Mouse (Mus musculus) midbrain, postnatal 0 days (tissue): ENCODE measurements around the gene Zfp800. TPM values are rescaled to one million over a fixed set of nuclear protein-coding genes. Genes with fewer than 3 reads are reported as not detected.

Source experiments
- ATAC-seq: fragments of 200-750 bp; cut with Nextera tagmentation; 2 replicates; pipeline ENCODE4 v1.8.0; 2017; ENCODE audit warnings: moderate number of reproducible peaks, mild to moderate bottlenecking, moderate TSS enrichment, moderate library complexity; ENCODE audit not compliant: low FRiP score
- DNase-seq: peaks from one replicate; pipeline ENCODE4 v3.0.0-alpha.2; 2015; ENCODE audit warnings: low spot score
- H3K27ac ChIP-seq: fragments of 300-500 bp; sonication (generic); 2 replicates; pipeline ENCODE4 v1.5.1; 2014; ENCODE audit warnings: low read depth, mild to moderate bottlenecking, low read length, mixed read lengths
- H3K27me3 ChIP-seq: fragments of 300-500 bp; sonication (generic); 2 replicates; pipeline ENCODE4 v1.6.1; 2014; ENCODE audit warnings: low read length, control low read depth, mixed read lengths; ENCODE audit not compliant: insufficient read depth
- H3K36me3 ChIP-seq: fragments of 300-500 bp; sonication (generic); 2 replicates; pipeline ENCODE4 v1.6.1; 2014; ENCODE audit warnings: low read length, control low read depth, mixed read lengths; ENCODE audit not compliant: insufficient read depth
- H3K4me1 ChIP-seq: fragments of 300-500 bp; sonication (generic); 2 replicates; pipeline ENCODE4 v1.6.1; 2014; ENCODE audit warnings: mild to moderate bottlenecking, control low read depth, antibody characterized with exemption, low read length, mixed read lengths; ENCODE audit not compliant: insufficient read depth
- H3K4me2 ChIP-seq: fragments of 300-500 bp; sonication (generic); 2 replicates; pipeline ENCODE4 v1.6.1; 2014; ENCODE audit warnings: low read depth, mild to moderate bottlenecking, low read length, mixed read lengths; ENCODE audit not compliant: poor library complexity, severe bottlenecking
- H3K4me3 ChIP-seq: fragments of 300-500 bp; sonication (generic); 2 replicates; pipeline ENCODE4 v1.5.1; 2014; ENCODE audit warnings: low read depth, mild to moderate bottlenecking, low read length, moderate library complexity
- H3K9ac ChIP-seq: fragments of 300-500 bp; sonication (generic); replicated peaks from 2 replicates; pipeline ENCODE4 v1.6.1; 2014; ENCODE audit warnings: mild to moderate bottlenecking, low read length, moderate library complexity, mixed read lengths; ENCODE audit not compliant: poor library complexity, severe bottlenecking
- H3K9me3 ChIP-seq: fragments of 300-500 bp; sonication (generic); 2 replicates; pipeline ENCODE4 v1.6.1; 2016; ENCODE audit warnings: low read length, control low read depth
- CTCF ChIP-seq: IDR thresholded peaks from 2 replicates; pipeline ENCODE4 v1.5.1; 2016; ENCODE audit warnings: antibody characterized with exemption, mild to moderate bottlenecking
- WGBS: fragments of 180-500 bp; shearing (Covaris S2); extraction: QIAGEN DNeasy Blood & Tissue Kit; methylation state at CpG from one replicate; pipeline ENCODE4 v1.1.7; 2014; 5-methylcytosine and 5-hydroxymethylcytosine counted together
- polyA plus RNA-seq: library from polyadenylated mRNA; unstranded; fragments of >200 nt; fragmentation: Nextera tagmentation; extraction: Ambion mirVana; gene quantifications from 2 replicates; pipeline ENCODE4 v1.2.1, GENCODE M21; 2015
- total RNA-seq: library from RNA; depleted of rRNA; stranded (reverse); fragments of >200 nt; gene quantifications from 2 replicates; pipeline ENCODE4 v1.2.3, GENCODE M21; 2014; rRNA removed

Gene Zfp800
- total RNA-seq (24.1 and 28.6 TPM in 2 replicates), polyA plus RNA-seq (16.6 and 22.1 TPM in 2 replicates)

- Histone ChIP-seq H3K36me3 (no peaks in the 10 kb centered on the region), H3K4me1 (no peaks in the 10 kb centered on the region; the same call in 1 of the 2 replicates), H3K27ac (no peak within 1 kb of the TSS), H3K9me3 (no peaks in the 10 kb centered on the region), H3K4me2 (peak within 1 kb of the TSS; percentile 96), H3K4me3 (peak within 1 kb of the TSS; percentile 50), H3K9ac (peak within 1 kb of the TSS; percentile 51), H3K27me3 (no peaks in the 10 kb centered on the region)
- peak; percentile 40 for DNase-seq
- 0% methylated on average over 33 of the region's 33 CpGs for WGBS
- TF ChIP-seq CTCF, result no peak
- peak; percentile 46; the same call in 1 of the 2 replicates for ATAC-seq
Measured at GRCm38 (mm10) chr6:28397681-28398203, at the start of gene Zfp800. Zfp800 (minus strand) TSS chr6:28398005.

- Histone ChIP-seq H3K4me3 (no peak overlapping the region), H3K9ac (no peak overlapping the region)
- no peak for TF ChIP-seq CTCF
Measured at GRCm38 (mm10) chr6:28431538-28431855, 33.7 kb upstream of the Zfp800 start.

GRCm38 (mm10) chr6:28430795-28431537 is 33.2 kb upstream of the Zfp800 start:
- TF ChIP-seq CTCF, result no peak
- H3K9ac ChIP-seq, result no peak overlapping the region
- H3K9me3 ChIP-seq, result no peaks in the 10 kb centered on the region
- H3K36me3 ChIP-seq, result peaks cover 8% of the 10 kb centered on the region
- H3K27me3 ChIP-seq, result no peaks in the 10 kb centered on the region
- no peaks in the 10 kb centered on the region for H3K4me1 ChIP-seq
- no peak overlapping the region for H3K27ac ChIP-seq
- DNase-seq (no peak), ATAC-seq (no peak)
- H3K4me2 ChIP-seq, result no peak overlapping the region
- no peak overlapping the region for H3K4me3 ChIP-seq
- WGBS, result 85% methylated on average over 10 of the region's 10 CpGs

More at GRCm38 (mm10) chr6:28431538-28431855, 33.7 kb upstream of the Zfp800 start:
- 81% methylated on average over 6 of the region's 6 CpGs for WGBS
- H3K36me3 ChIP-seq, result peaks cover 3% of the 10 kb centered on the region; the same call in 1 of the 2 replicates
- no peak overlapping the region for H3K27ac ChIP-seq
- no peaks in the 10 kb centered on the region for H3K9me3 ChIP-seq
- no peaks in the 10 kb centered on the region for H3K4me1 ChIP-seq
- ATAC-seq (no peak), DNase-seq (no peak)
- no peaks in the 10 kb centered on the region for H3K27me3 ChIP-seq
- no peak overlapping the region for H3K4me2 ChIP-seq

GRCm38 (mm10) chr6:28429870-28430269 is 32.1 kb upstream of the Zfp800 start:
- ATAC-seq (no peak), DNase-seq (no peak)
- Histone ChIP-seq H3K9ac (no peak overlapping the region), H3K4me1 (peaks cover 2% of the 10 kb centered on the region; the same call in 1 of the 2 replicates), H3K36me3 (peaks cover 13% of the 10 kb centered on the region), H3K4me3 (no peak overlapping the region), H3K27ac (no peak overlapping the region), H3K4me2 (no peak overlapping the region), H3K9me3 (no peaks in the 10 kb centered on the region), H3K27me3 (no peaks in the 10 kb centered on the region)
- no peak for TF ChIP-seq CTCF
- 90% methylated on average over 11 of the region's 11 CpGs for WGBS

- Histone ChIP-seq H3K4me2 (no peak within 1 kb of the TSS), H3K27ac (no peak within 1 kb of the TSS), H3K36me3 (peaks cover 13% of the 10 kb centered on the region), H3K9ac (no peak within 1 kb of the TSS), H3K4me3 (no peak within 1 kb of the TSS), H3K4me1 (peaks cover 9% of the 10 kb centered on the region; the same call in 1 of the 2 replicates), H3K9me3 (no peaks in the 10 kb centered on the region), H3K27me3 (no peaks in the 10 kb centered on the region)
- ATAC-seq (no peak), DNase-seq (no peak)
- TF ChIP-seq CTCF, result no peak
- WGBS, result 86% methylated on average over 3 of the region's 3 CpGs
Measured at GRCm38 (mm10) chr6:28428290-28428689, 30.5 kb upstream of the Zfp800 start, which contains the start of gene Gcc1. Gcc1 (minus strand) TSS chr6:28428390.
